Mouse (Mus musculus): ENCODE data around the gene Pum2.
"Not testable (repeated sequence)": the region's sequence is repeated elsewhere in the genome, so short reads cannot be mapped to it uniquely, and the experiment has no call there.

Pum2 gene

DNA sequence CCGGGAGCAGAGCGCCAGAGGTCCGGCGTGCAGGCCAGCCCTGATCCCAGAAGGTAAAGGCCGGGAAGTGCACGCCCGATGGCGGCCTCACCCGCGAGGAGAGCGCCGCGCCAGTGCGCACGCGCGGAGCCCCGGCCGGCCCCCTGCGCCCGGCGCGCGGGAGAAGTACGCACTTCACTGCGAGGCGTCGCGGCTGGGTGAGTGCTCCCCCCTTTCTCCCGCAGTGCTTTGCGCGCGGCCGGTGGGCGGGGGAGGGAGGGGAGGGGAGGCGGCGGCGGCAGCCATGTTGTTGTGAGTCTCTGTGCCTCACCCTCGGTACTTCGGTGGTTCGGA is at the start of gene Pum2:
Gene Pum2, plus strand, starts transcription at position 161 of the 333 bp plus-strand sequence.
- peaks cover 21% of the 10 kb centered on the region for H3K36me3 ChIP-seq (ENCODE audit: insufficient read depth, low read length)
- H3K4me3 ChIP-seq (replicated peaks; ENCODE audit: low read length) = peak within 1 kb of the TSS; percentile 83
- H3K4me1 ChIP-seq (replicated peaks; ENCODE audit: low read depth, low read length) = peaks cover 45% of the 10 kb centered on the region
- TF ChIP-seq POU5F1 (IDR thresholded peaks at IDR 0.05; ENCODE audit: borderline replicate concordance, low read length) (no peak), NANOG (IDR thresholded peaks at IDR 0.05; ENCODE audit: borderline replicate concordance, low read length) (no peak), CTCF (conservative IDR thresholded peaks at IDR 0.05; ENCODE audit: low read length) (no peak)
- H3K27me3 ChIP-seq (ENCODE audit: insufficient read depth, low read length) = no peaks in the 10 kb centered on the region
- H3K9me3 ChIP-seq (ENCODE audit: low read length) = no peaks in the 10 kb centered on the region

GRCm38 (mm10) chr12:8629537-8629936 is 44.4 kb upstream of the Pum2 start:
- Histone ChIP-seq H3K9me3 (ENCODE audit: low read length) (peaks cover 22% of the 10 kb centered on the region), H3K36me3 (ENCODE audit: insufficient read depth, low read length) (peaks cover 3% of the 10 kb centered on the region; the same call in 1 of the 2 replicates)
- TF ChIP-seq CTCF (conservative IDR thresholded peaks at IDR 0.05; ENCODE audit: low read length) = no peak
- TF ChIP-seq NANOG (IDR thresholded peaks at IDR 0.05; ENCODE audit: borderline replicate concordance, low read length) = no peak
- no peak for TF ChIP-seq POU5F1 (IDR thresholded peaks at IDR 0.05; ENCODE audit: borderline replicate concordance, low read length)

DNA sequence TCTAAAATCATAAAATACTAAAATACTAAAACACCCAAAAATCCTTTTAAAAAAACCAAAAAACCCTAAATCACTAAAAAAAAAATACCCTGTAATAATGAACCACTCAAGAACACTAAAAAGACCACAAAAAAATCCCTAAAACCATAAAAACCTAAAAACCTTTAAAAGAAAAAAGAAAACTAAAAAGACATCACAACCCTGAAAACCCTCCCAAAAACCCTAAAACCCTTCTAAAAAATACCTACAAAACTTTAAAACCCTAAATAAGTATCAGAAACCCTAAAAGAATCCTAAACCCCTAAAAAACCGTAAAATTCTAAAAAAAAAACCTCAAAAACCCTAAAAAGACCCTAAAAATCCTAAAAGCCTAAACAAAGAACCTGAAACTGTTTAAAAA is 42.2 kb upstream of the Pum2 start:
- Histone ChIP-seq H3K27me3 (ENCODE audit: insufficient read depth, low read length) (no peaks in the 10 kb centered on the region), H3K4me3 (replicated peaks; ENCODE audit: low read length) (no peak overlapping the region), H3K36me3 (ENCODE audit: insufficient read depth, low read length) (peaks cover 3% of the 10 kb centered on the region; the same call in 1 of the 2 replicates), H3K4me1 (replicated peaks; ENCODE audit: low read depth, low read length) (no peaks in the 10 kb centered on the region), H3K9me3 (ENCODE audit: low read length) (peaks cover 18% of the 10 kb centered on the region)
- TF ChIP-seq POU5F1 (IDR thresholded peaks at IDR 0.05; ENCODE audit: borderline replicate concordance, low read length) = no peak
- TF ChIP-seq NANOG (IDR thresholded peaks at IDR 0.05; ENCODE audit: borderline replicate concordance, low read length) = no peak
- no peak for TF ChIP-seq CTCF (conservative IDR thresholded peaks at IDR 0.05; ENCODE audit: low read length)

More at GRCm38 (mm10) chr12:8629537-8629936, 44.4 kb upstream of the Pum2 start:
- Histone ChIP-seq H3K4me3 (replicated peaks; ENCODE audit: low read length) (no peak overlapping the region), H3K27me3 (ENCODE audit: insufficient read depth, low read length) (no peaks in the 10 kb centered on the region), H3K4me1 (replicated peaks; ENCODE audit: low read depth, low read length) (no peaks in the 10 kb centered on the region)

GRCm38 (mm10) chr12:8632737-8633365 is 41.1 kb upstream of the Pum2 start:
- TF ChIP-seq CTCF (conservative IDR thresholded peaks at IDR 0.05; ENCODE audit: low read length) (no peak), NANOG (IDR thresholded peaks at IDR 0.05; ENCODE audit: borderline replicate concordance, low read length) (no peak), POU5F1 (IDR thresholded peaks at IDR 0.05; ENCODE audit: borderline replicate concordance, low read length) (no peak)
- Histone ChIP-seq H3K27me3 (ENCODE audit: insufficient read depth, low read length) (no peaks in the 10 kb centered on the region), H3K4me3 (replicated peaks; ENCODE audit: low read length) (no peak overlapping the region), H3K36me3 (ENCODE audit: insufficient read depth, low read length) (peaks cover 3% of the 10 kb centered on the region; the same call in 1 of the 2 replicates), H3K9me3 (ENCODE audit: low read length) (peaks cover 17% of the 10 kb centered on the region), H3K4me1 (replicated peaks; ENCODE audit: low read depth, low read length) (no peaks in the 10 kb centered on the region; the same call in 1 of the 2 replicates)

DNA sequence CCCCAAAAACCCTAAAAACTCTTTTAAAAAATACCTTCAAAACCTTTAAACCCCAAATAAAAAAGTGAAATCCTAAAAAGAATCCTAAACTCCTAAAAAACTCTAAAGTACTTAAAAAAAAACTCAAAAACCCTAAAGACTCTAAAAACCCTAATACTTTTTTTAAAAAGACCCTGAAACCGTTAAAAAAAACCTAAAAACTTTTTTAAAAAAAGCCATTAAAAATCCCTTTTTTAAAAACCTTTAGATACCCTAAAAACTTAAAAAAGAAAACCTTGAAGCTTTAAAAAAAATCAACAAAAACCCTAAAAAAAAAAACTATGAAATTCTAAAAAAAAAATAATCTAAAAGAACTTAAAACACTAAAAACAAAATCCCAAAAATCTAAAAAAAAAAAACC is 39.6 kb upstream of the Pum2 start:
- peaks cover 4% of the 10 kb centered on the region for H3K4me1 ChIP-seq (replicated peaks; ENCODE audit: low read depth, low read length)
- H3K27me3 ChIP-seq (ENCODE audit: insufficient read depth, low read length) = no peaks in the 10 kb centered on the region
- TF ChIP-seq NANOG (IDR thresholded peaks at IDR 0.05; ENCODE audit: borderline replicate concordance, low read length) (no peak), CTCF (conservative IDR thresholded peaks at IDR 0.05; ENCODE audit: low read length) (no peak), POU5F1 (IDR thresholded peaks at IDR 0.05; ENCODE audit: borderline replicate concordance, low read length) (no peak)
- no peak overlapping the region for H3K4me3 ChIP-seq (replicated peaks; ENCODE audit: low read length)
- peaks cover 3% of the 10 kb centered on the region; the same call in 1 of the 2 replicates for H3K36me3 ChIP-seq (ENCODE audit: insufficient read depth, low read length)
- peaks cover 4% of the 10 kb centered on the region for H3K9me3 ChIP-seq (ENCODE audit: low read length)

- TF ChIP-seq POU5F1 (IDR thresholded peaks at IDR 0.05; ENCODE audit: borderline replicate concordance, low read length) (no peak), CTCF (conservative IDR thresholded peaks at IDR 0.05; ENCODE audit: low read length) (no peak), NANOG (IDR thresholded peaks at IDR 0.05; ENCODE audit: borderline replicate concordance, low read length) (no peak)
- H3K4me3 ChIP-seq (replicated peaks; ENCODE audit: low read length) = no peak overlapping the region
- H3K36me3 ChIP-seq (ENCODE audit: insufficient read depth, low read length) = no peaks in the 10 kb centered on the region
Observed at GRCm38 (mm10) chr12:8635546-8635945, 38.4 kb upstream of the Pum2 start.

GRCm38 (mm10) chr12:8636945-8637344 is 37.0 kb upstream of the Pum2 start:
- Histone ChIP-seq H3K4me1 (replicated peaks; ENCODE audit: low read depth, low read length) (peaks cover 17% of the 10 kb centered on the region), H3K9me3 (ENCODE audit: low read length) (no peaks in the 10 kb centered on the region), H3K36me3 (ENCODE audit: insufficient read depth, low read length) (no peaks in the 10 kb centered on the region), H3K4me3 (replicated peaks; ENCODE audit: low read length) (no peak overlapping the region), H3K27me3 (ENCODE audit: insufficient read depth, low read length) (no peaks in the 10 kb centered on the region)
- no peak for TF ChIP-seq NANOG (IDR thresholded peaks at IDR 0.05; ENCODE audit: borderline replicate concordance, low read length)
- no peak for TF ChIP-seq POU5F1 (IDR thresholded peaks at IDR 0.05; ENCODE audit: borderline replicate concordance, low read length)
- no peak for TF ChIP-seq CTCF (conservative IDR thresholded peaks at IDR 0.05; ENCODE audit: low read length)

More at GRCm38 (mm10) chr12:8635546-8635945, 38.4 kb upstream of the Pum2 start:
- H3K9me3 ChIP-seq (ENCODE audit: low read length) = no peaks in the 10 kb centered on the region
- H3K4me1 ChIP-seq (replicated peaks; ENCODE audit: low read depth, low read length) = peaks cover 11% of the 10 kb centered on the region
- no peaks in the 10 kb centered on the region for H3K27me3 ChIP-seq (ENCODE audit: insufficient read depth, low read length)

DNA sequence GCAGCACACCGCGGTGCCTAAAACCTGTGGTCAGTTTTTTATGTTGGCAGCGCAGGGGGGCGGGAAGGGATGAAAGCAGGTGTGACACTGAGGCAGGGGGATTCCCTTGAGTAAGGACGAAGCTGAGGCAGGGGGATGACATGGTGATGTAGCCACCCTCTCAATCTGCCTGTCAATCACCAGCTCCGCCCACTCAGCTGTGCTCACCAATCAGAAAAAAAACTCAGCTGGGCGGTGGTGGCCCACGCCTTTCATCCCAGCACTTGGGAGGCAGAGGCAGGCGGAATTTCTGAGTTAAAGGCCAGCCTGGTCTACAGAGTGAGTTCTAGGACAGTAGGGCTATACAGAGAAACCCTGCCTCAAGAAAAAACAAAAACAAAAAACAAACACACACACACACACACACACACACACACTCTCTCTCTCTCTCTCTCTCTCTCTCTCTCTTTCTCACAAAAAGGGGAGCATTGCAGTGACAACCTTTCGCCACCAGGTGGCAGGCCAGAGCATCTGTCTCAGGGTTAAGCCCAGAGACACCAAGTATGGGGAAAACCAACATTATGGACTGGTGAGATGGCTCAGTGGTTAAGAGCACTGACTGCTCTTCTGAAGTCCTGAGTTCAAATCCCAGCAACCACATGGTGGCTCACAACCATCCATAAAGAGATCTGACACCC is 35.4 kb upstream of the Pum2 start:
- TF ChIP-seq CTCF (conservative IDR thresholded peaks at IDR 0.05; ENCODE audit: low read length) = peak; percentile 87
- peaks cover 17% of the 10 kb centered on the region for H3K4me1 ChIP-seq (replicated peaks; ENCODE audit: low read depth, low read length)
- H3K36me3 ChIP-seq (ENCODE audit: insufficient read depth, low read length); H3K4me3 ChIP-seq (replicated peaks; ENCODE audit: low read length); H3K9me3 ChIP-seq (ENCODE audit: low read length); H3K27me3 ChIP-seq (ENCODE audit: insufficient read depth, low read length): not testable (repeated sequence)

GRCm38 (mm10) chr12:8640186-8640585 is 33.7 kb upstream of the Pum2 start:
- Histone ChIP-seq H3K4me3 (replicated peaks; ENCODE audit: low read length) (peak overlapping the region; percentile 100), H3K4me1 (replicated peaks; ENCODE audit: low read depth, low read length) (peaks cover 17% of the 10 kb centered on the region)
- not testable (repeated sequence) for H3K9me3 ChIP-seq (ENCODE audit: low read length); H3K27me3 ChIP-seq (ENCODE audit: insufficient read depth, low read length); H3K36me3 ChIP-seq (ENCODE audit: insufficient read depth, low read length)
